Mouse (Mus musculus): Measurements from ENCODE around the gene Josd1. TPM values are rescaled to one million over a fixed set of nuclear protein-coding genes. Genes with fewer than 3 reads are reported as not detected.

The Josd1 gene
- total RNA-seq, 1 experiment, result 25.3 TPM

DNA sequence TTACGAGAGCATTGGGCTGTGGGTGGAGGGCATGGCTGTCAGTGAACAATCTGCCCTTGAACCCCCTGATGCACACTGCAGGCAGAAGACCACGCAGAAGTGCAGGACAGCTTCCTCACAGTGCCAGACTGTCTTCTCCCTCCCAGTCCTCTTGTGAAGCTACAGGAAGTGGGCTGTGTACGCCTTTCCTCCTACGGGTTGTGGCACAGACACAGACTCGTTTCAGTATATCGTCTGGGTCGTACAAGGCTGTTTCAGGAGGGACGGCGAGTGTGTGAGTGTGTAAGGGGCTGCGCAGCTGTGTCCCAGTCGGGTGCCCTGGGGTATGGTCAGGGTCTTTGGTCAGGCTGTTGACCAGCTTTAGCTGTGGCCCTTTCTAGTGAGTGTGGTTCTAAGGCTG, 6.0 kb upstream of the Josd1 start:
- in situ Hi-C loops (cut with MboI; ENCODE audit: low sequenced_read_pairs in 2 of 2, unreplicated experiment in 2 of 2), result no loop called here
- Histone ChIP-seq H3K27ac (ENCODE audit: insufficient read depth, low read depth, low read length, poor library complexity, severe bottlenecking) (no peak overlapping the region), H3K36me3 (ENCODE audit: control insufficient read depth, insufficient read depth, low read length, poor library complexity, severe bottlenecking) (peaks cover 6% of the 10 kb centered on the region; the same call in 1 of the 2 replicates), H3K9me3 (ENCODE audit: control insufficient read depth, insufficient read depth, low read depth, low read length) (no peaks in the 10 kb centered on the region), H3K4me3 (ENCODE audit: insufficient read depth in 1 of 2, low read depth in 1 of 2, low read length in 2 of 2, poor library complexity in 1 of 2, severe bottlenecking in 1 of 2) (no peak overlapping the region), H3K4me1 (ENCODE audit: control insufficient read depth in 2 of 2, insufficient read depth in 2 of 2, low read length in 2 of 2, poor library complexity in 1 of 2) (peaks cover 3 to 10% of the 10 kb centered on the region in 2 experiments; a peak in 2 of 4 replicates), H3K9ac (ENCODE audit: insufficient read depth, low read depth, low read length, poor library complexity, severe bottlenecking) (no peak overlapping the region)
- TF ChIP-seq ZNF384 (IDR thresholded peaks at IDR 0.05; ENCODE audit: low read depth, low read length) (no peak), MAFK (IDR thresholded peaks at IDR 0.05; ENCODE audit: insufficient read depth, low read depth, low read length) (no peak), HCFC1 (IDR thresholded peaks at IDR 0.05; ENCODE audit: borderline replicate concordance, insufficient read depth, low read length) (no peak), CHD2 (IDR thresholded peaks at IDR 0.05; ENCODE audit: low read depth, low read length) (no peak), ZC3H11A (IDR thresholded peaks at IDR 0.05; ENCODE audit: borderline replicate concordance, low read depth, low read length) (no peak)
- DNase-seq (ENCODE audit: low read depth, low spot score), result no peak

DNA sequence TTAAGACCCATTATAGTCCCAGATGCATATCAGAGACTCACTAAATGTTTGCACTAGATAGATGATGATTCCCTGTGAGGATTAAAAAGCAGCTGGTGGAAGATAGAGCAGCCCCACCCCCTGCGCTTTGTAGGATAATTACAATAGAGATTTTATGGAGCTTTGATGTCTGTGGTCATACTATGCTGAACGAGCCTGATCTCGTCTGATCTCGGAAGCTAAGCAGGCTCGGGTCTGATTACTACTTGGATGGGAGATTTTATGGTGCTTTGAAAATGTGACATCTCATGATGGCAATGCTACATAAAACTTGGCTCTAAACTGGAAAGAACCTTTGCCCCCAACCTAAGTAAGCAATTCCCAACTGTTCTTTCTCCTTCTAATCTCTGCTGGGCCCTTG, 4.6 kb upstream of the Josd1 start:
- in situ Hi-C loops (cut with MboI; ENCODE audit: low sequenced_read_pairs in 2 of 2, unreplicated experiment in 2 of 2), result no loop called here

DNA sequence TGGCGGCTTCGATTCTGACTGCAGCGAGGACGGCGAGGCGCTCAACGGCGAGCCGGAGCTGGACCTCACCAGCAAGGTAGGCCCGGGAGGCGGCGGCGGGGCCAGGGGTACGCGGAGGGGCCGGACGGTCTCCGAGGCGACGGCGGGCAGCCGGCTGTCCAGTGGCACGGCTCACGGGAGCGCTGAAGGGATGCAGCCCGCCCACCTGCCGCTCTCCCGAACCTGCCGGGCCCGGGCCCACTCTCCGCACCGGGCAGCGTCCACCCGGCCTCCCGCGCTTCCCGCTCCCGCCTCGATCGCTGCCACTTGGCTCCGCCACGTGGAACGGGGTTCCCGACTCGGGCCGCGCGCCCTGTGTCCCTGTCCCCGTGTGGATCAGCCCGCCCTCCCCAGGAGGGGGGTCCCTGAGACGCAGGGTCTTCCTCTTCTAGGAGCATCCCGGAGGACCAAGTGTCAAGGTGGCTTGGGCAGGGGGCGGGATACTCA, 3.3 kb upstream of the Josd1 start:
- no peak for DNase-seq (ENCODE audit: low read depth, low spot score)
- in situ Hi-C loops (cut with MboI; ENCODE audit: low sequenced_read_pairs in 2 of 2, unreplicated experiment in 2 of 2), result no loop called here
- Histone ChIP-seq H3K4me3 (ENCODE audit: insufficient read depth in 1 of 2, low read depth in 1 of 2, low read length in 2 of 2, poor library complexity in 1 of 2, severe bottlenecking in 1 of 2) (peak overlapping the region; percentile 94 to 96), H3K4me1 (ENCODE audit: control insufficient read depth in 2 of 2, insufficient read depth in 2 of 2, low read length in 2 of 2, poor library complexity in 1 of 2) (peaks cover 2 to 7% of the 10 kb centered on the region in 2 experiments; a peak in 1 of 4 replicates), H3K36me3 (ENCODE audit: control insufficient read depth, insufficient read depth, low read length, poor library complexity, severe bottlenecking) (peaks cover 6% of the 10 kb centered on the region; the same call in 1 of the 2 replicates), H3K9ac (ENCODE audit: insufficient read depth, low read depth, low read length, poor library complexity, severe bottlenecking) (peak overlapping the region; percentile 95), H3K27ac (ENCODE audit: insufficient read depth, low read depth, low read length, poor library complexity, severe bottlenecking) (0 out of 2 replicates have a peak overlapping the region, but pooled peaks have one; percentile 1), H3K9me3 (ENCODE audit: control insufficient read depth, insufficient read depth, low read depth, low read length) (no peaks in the 10 kb centered on the region)
- TF ChIP-seq HCFC1 (IDR thresholded peaks at IDR 0.05; ENCODE audit: borderline replicate concordance, insufficient read depth, low read length) (no peak), ZC3H11A (IDR thresholded peaks at IDR 0.05; ENCODE audit: borderline replicate concordance, low read depth, low read length) (no peak), CHD2 (IDR thresholded peaks at IDR 0.05; ENCODE audit: low read depth, low read length) (no peak), ZNF384 (IDR thresholded peaks at IDR 0.05; ENCODE audit: low read depth, low read length) (no peak), MAFK (IDR thresholded peaks at IDR 0.05; ENCODE audit: insufficient read depth, low read depth, low read length) (no peak)

More for the DNA sequence above, 4.6 kb upstream of the Josd1 start:
- Histone ChIP-seq H3K9me3 (ENCODE audit: control insufficient read depth, insufficient read depth, low read depth, low read length) (no peaks in the 10 kb centered on the region), H3K36me3 (ENCODE audit: control insufficient read depth, insufficient read depth, low read length, poor library complexity, severe bottlenecking) (peaks cover 6% of the 10 kb centered on the region; the same call in 1 of the 2 replicates), H3K4me1 (ENCODE audit: control insufficient read depth in 2 of 2, insufficient read depth in 2 of 2, low read length in 2 of 2, poor library complexity in 1 of 2) (peaks cover 2 to 5% of the 10 kb centered on the region in 2 experiments; a peak in 1 of 4 replicates), H3K4me3 (ENCODE audit: insufficient read depth in 1 of 2, low read depth in 1 of 2, low read length in 2 of 2, poor library complexity in 1 of 2, severe bottlenecking in 1 of 2) (no peak overlapping the region), H3K27ac (ENCODE audit: insufficient read depth, low read depth, low read length, poor library complexity, severe bottlenecking) (no peak overlapping the region), H3K9ac (ENCODE audit: insufficient read depth, low read depth, low read length, poor library complexity, severe bottlenecking) (no peak overlapping the region)
- no peak for DNase-seq (ENCODE audit: low read depth, low spot score)
- TF ChIP-seq HCFC1 (IDR thresholded peaks at IDR 0.05; ENCODE audit: borderline replicate concordance, insufficient read depth, low read length), result no peak
- TF ChIP-seq ZNF384 (IDR thresholded peaks at IDR 0.05; ENCODE audit: low read depth, low read length), result no peak
- TF ChIP-seq MAFK (IDR thresholded peaks at IDR 0.05; ENCODE audit: insufficient read depth, low read depth, low read length), result no peak
- no peak for TF ChIP-seq CHD2 (IDR thresholded peaks at IDR 0.05; ENCODE audit: low read depth, low read length)
- TF ChIP-seq ZC3H11A (IDR thresholded peaks at IDR 0.05; ENCODE audit: borderline replicate concordance, low read depth, low read length), result no peak

DNA sequence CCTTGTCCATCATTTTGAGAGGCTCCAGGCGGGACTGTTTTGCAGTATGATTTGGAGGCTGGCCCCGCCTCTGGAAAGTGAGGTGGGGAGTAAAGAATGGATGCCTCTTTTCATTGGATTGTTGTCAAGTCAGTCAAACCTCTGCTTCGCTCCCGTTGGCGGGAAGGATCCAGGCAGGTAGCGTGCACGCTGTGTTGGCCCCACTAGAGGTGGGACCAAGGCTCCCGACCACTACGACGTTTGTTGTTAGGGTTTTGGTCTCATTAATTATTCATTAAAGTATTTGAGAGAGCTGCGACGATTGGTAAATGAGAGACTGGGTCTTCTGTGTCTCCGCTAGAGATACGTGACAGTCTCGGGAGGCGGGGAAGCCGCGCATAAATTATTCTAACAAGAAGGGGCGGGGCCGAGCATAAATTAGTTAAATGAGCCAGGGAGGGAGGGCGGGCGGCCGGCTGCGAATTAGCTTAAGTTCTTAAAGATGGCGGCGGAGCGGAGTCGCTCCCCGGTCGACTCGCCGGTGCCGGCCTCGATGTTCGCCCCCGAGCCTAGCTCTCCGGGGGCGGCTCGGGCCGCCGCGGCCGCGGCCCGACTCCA, 2.8 kb upstream of the Josd1 start, which contains the start of gene Gtpbp1:
Gene Gtpbp1 (plus strand): TSS at position 420 of the 597 bp plus-strand sequence.
- DNase-seq (ENCODE audit: low read depth, low spot score), result peak; percentile 100
- in situ Hi-C loops (cut with MboI; ENCODE audit: low sequenced_read_pairs in 2 of 2, unreplicated experiment in 2 of 2), result no loop called here
- peaks cover 2 to 7% of the 10 kb centered on the region in 2 experiments; a peak in 1 of 4 replicates for H3K4me1 ChIP-seq (ENCODE audit: control insufficient read depth in 2 of 2, insufficient read depth in 2 of 2, low read length in 2 of 2, poor library complexity in 1 of 2)
- peaks cover 6% of the 10 kb centered on the region; the same call in 1 of the 2 replicates for H3K36me3 ChIP-seq (ENCODE audit: control insufficient read depth, insufficient read depth, low read length, poor library complexity, severe bottlenecking)
- H3K4me3 ChIP-seq (ENCODE audit: insufficient read depth in 1 of 2, low read depth in 1 of 2, low read length in 2 of 2, poor library complexity in 1 of 2, severe bottlenecking in 1 of 2), result peak within 1 kb of the TSS; percentile 94 to 96
- H3K9me3 ChIP-seq (ENCODE audit: control insufficient read depth, insufficient read depth, low read depth, low read length), result no peaks in the 10 kb centered on the region
- TF ChIP-seq HCFC1 (IDR thresholded peaks at IDR 0.05; ENCODE audit: borderline replicate concordance, insufficient read depth, low read length) (no peak), ZC3H11A (IDR thresholded peaks at IDR 0.05; ENCODE audit: borderline replicate concordance, low read depth, low read length) (no peak), MAFK (IDR thresholded peaks at IDR 0.05; ENCODE audit: insufficient read depth, low read depth, low read length) (no peak), CHD2 (IDR thresholded peaks at IDR 0.05; ENCODE audit: low read depth, low read length) (peak; percentile 92), ZNF384 (IDR thresholded peaks at IDR 0.05; ENCODE audit: low read depth, low read length) (no peak)
- 0 out of 2 replicates have a peak within 1 kb of the TSS, but pooled peaks have one; percentile 1 for H3K27ac ChIP-seq (ENCODE audit: insufficient read depth, low read depth, low read length, poor library complexity, severe bottlenecking)
- peak within 1 kb of the TSS; percentile 95 for H3K9ac ChIP-seq (ENCODE audit: insufficient read depth, low read depth, low read length, poor library complexity, severe bottlenecking)
